Mouse (Mus musculus) lung, adult 2 months (tissue): ENCODE results near the gene Pou6f1. TPM values are rescaled to one million over a fixed set of nuclear protein-coding genes. Genes with fewer than 3 reads are reported as not detected.

Experiments used
- DNase-seq: peaks from one replicate; pipeline ENCODE4 v3.0.0; 2022
- H3K4me1 ChIP-seq: fragments of 200-500 bp; 2 replicates; pipeline ENCODE4 v1.6.1; 2011; ENCODE audit warnings: low read length; ENCODE audit not compliant: control insufficient read depth, insufficient read depth
- H3K4me3 ChIP-seq: fragments of 200-500 bp; replicated peaks from 2 replicates; pipeline ENCODE3; 2011; ENCODE audit warnings: low read depth, mild to moderate bottlenecking, control low read depth, low read length; ENCODE audit errors: extremely low read depth
- CTCF ChIP-seq: fragments of 200-500 bp; IDR thresholded peaks from 2 replicates; pipeline ENCODE4 v1.5.1; 2011; ENCODE audit warnings: mild to moderate bottlenecking, low read length, control low read depth; ENCODE audit not compliant: insufficient read depth
- POLR2A ChIP-seq: fragments of 200-500 bp; IDR thresholded peaks from 2 replicates; pipeline ENCODE4 v1.6.1; 2011; ENCODE audit warnings: low read depth, mild to moderate bottlenecking, control low read depth, low read length, borderline replicate concordance; ENCODE audit errors: extremely low read depth
- WGBS: fragments of 180-500 bp; shearing (Covaris S2); methylation state at CpG from one replicate; pipeline ENCODE4 v1.1.7; 2018; 5-methylcytosine and 5-hydroxymethylcytosine counted together
- polyA plus RNA-seq: library from polyadenylated mRNA; depleted of rRNA; stranded (reverse); fragments of >200 nt; gene quantifications from 2 replicates; pipeline ENCODE4 v1.2.3, GENCODE M21; 2012

Pou6f1 gene
- polyA plus RNA-seq, 1 experiment = 40.2 TPM

- no peak for TF ChIP-seq CTCF
- TF ChIP-seq POLR2A = no peak
Measured at GRCm38 (mm10) chr15:100601669-100602068, 1.9 kb upstream of the Pou6f1 start.

DNA sequence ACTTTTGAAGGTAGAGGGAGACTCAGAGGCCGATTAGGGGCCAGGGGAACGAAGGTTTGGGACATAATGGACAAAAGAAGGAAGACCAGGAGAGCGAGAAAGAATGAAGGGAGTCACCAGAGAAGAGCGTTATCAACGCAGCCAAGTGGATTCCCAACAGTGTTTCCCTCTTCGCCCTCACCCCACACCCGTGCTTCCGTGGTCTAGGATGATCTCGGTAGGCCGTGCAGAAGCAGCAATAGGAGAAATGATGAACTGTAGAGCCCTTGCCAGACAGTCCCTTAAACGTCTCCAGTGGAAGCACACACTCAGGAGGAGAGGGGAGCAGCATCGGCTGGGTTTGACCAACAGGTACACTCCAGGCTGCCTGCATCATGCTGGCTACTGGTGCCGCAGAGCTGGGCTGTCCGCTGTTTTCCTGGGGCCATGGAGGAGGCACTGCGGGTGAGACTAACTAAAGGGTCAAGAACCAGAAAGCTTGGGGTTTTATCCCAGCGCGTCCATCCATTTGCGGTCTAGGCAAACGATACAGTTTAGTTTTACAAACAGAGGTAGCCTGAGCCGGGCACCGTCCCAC is 1.0 kb upstream of the Pou6f1 start:
- peaks cover 7% of the 10 kb centered on the region; the same call in 1 of the 2 replicates for H3K4me1 ChIP-seq
- WGBS = 50% methylated on average over 21 of the region's 21 CpGs
- H3K4me3 ChIP-seq = no peak overlapping the region
- no peak for DNase-seq
- no peak for TF ChIP-seq CTCF
- TF ChIP-seq POLR2A = no peak

More at GRCm38 (mm10) chr15:100601669-100602068, 1.9 kb upstream of the Pou6f1 start:
- 41% methylated on average over 3 of the region's 3 CpGs for WGBS
- H3K4me1 ChIP-seq = peaks cover 7% of the 10 kb centered on the region; the same call in 1 of the 2 replicates
- no peak for DNase-seq
- no peak overlapping the region for H3K4me3 ChIP-seq

DNA sequence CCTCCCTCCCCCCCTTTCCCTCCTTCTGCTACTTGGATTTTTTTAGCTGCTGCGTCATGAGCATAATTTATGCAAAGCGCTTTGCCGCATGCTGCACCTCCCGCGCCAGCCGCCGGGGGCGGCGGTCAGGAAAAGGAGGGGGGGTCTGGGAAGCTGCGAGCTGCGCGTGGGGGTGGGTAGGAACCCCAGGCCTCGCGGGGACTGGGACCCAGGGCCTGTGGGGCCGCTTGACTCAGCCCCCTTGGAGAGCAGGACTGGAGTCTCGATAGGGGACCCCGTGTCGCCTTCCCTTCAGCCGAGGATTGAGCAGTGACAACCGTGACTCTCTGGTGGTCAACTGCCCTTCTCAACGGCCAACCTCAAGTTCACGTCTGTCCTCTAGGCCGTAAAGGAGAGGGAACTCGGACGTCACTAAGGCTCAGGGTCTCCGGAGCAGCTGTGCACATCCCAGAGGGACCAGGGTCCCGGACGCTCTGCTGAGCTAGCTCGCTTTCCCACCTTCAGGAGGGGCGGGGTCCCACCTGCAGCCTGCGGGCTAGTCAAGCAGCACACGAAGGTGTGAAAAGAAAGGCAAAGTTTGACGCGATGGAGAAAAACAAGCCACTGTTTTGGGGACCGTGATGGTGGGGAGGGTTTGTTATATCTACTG is 387 bp upstream of the Pou6f1 start:
- H3K4me1 ChIP-seq = peaks cover 7% of the 10 kb centered on the region; the same call in 1 of the 2 replicates
- TF ChIP-seq POLR2A = 0 out of 2 replicates have a peak, but pooled peaks have one; percentile 27
- peak; percentile 44 for TF ChIP-seq CTCF
- peak overlapping the region; percentile 86 for H3K4me3 ChIP-seq
- 3% methylated on average over 35 of the region's 35 CpGs for WGBS
- peak; percentile 69 for DNase-seq

DNA sequence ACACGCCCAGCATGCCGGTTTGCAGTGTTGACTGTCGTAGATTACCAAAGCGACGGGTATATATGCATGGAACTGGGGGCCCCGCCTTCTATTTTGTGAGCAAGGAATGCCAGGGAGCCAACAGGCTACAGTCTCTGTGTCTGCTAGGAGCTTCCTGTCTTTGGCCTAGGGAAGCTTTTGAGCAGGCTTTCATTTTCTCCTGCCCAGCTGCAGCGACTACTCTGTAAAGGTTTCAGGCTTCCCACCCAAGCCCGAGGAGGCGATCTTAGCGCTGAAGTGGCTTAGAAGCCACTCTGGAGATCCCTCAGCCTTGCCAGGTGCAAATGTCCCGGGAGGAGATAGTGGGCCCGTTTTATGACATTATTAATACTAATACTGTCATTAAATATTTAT is 905 bp downstream of the Pou6f1 start:
- Histone ChIP-seq H3K4me1 (peaks cover 7% of the 10 kb centered on the region; the same call in 1 of the 2 replicates), H3K4me3 (peak overlapping the region; percentile 86)
- TF ChIP-seq POLR2A = peak; percentile 65; the same call in 1 of the 2 replicates
- no peak for TF ChIP-seq CTCF
- peak; percentile 60 for DNase-seq
- 1% methylated on average over 12 of the region's 12 CpGs for WGBS

DNA sequence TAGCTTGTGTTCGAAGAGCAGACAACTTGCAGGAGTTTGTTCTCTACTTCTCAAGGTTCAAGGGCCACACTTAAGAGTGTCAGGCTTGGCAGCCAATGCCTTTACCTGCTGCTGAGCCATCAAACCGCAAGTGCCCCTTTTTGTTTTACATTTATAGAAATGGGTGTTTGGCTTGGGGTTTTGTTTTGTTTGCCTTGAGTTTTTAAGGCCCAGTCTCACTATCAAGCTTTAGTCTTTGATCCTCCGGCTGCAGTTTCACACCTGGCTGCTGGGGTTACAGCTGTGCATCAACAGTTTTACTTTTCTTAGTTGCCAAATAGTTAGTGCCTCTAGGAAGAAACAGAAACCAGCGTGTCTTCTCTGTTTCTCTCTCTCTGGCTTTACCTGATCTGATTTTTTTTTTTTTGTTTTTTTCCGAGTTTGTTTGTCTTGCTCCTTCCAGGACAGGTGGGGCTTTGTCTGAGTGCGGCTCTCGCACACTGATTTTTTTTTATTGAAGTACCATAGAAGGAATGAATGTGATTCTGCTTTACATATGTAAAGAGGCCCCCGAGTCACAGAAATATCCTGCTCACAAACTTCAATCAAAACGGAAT is 1.4 kb downstream of the Pou6f1 start:
- 29% methylated on average over 9 of the region's 9 CpGs for WGBS
- peaks cover 7% of the 10 kb centered on the region; the same call in 1 of the 2 replicates for H3K4me1 ChIP-seq
- H3K4me3 ChIP-seq = peak overlapping the region; percentile 86
- DNase-seq = peak; percentile 52
- TF ChIP-seq POLR2A = no peak
- TF ChIP-seq CTCF = no peak

DNA sequence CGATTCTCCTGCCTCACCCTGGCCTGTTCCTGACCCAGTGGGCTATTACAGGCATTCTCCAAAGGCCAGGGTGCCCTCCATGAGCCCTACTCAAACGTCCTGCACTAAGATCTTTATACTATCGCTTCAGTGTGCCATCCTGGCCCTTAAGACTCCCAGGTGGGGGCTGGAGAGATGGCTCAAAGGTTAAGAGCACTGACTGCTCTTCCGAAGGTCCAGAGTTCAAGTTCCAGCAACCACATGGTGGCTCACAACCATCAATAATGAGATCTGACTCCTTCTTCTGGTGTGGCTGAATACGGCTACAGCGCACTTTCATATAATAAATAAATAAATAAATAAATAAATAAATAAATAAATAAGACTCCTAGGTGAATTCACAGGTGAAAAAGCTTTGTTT is 7.0 kb downstream of the Pou6f1 start:
- WGBS = 81% methylated on average over 6 of the region's 6 CpGs

GRCm38 (mm10) chr15:100590436-100590835 is 9.3 kb downstream of the Pou6f1 start:
- DNase-seq = no peak
- 49% methylated on average over 8 of the region's 8 CpGs for WGBS
- TF ChIP-seq POLR2A (no peak), CTCF (no peak)
- Histone ChIP-seq H3K4me1 (no peaks in the 10 kb centered on the region), H3K4me3 (no peak overlapping the region)

More for the DNA sequence above, 7.0 kb downstream of the Pou6f1 start:
- no peak for DNase-seq
- TF ChIP-seq CTCF = no peak
- TF ChIP-seq POLR2A = no peak
- H3K4me1 ChIP-seq = no peaks in the 10 kb centered on the region
- H3K4me3 ChIP-seq = no peak overlapping the region

GRCm38 (mm10) chr15:100588297-100588696 is 11.5 kb downstream of the Pou6f1 start:
- H3K4me1 ChIP-seq = no peaks in the 10 kb centered on the region
- no peak for DNase-seq
- 79% methylated on average over 6 of the region's 6 CpGs for WGBS
- TF ChIP-seq POLR2A = no peak
- TF ChIP-seq CTCF = no peak
- H3K4me3 ChIP-seq = no peak overlapping the region

- no peak overlapping the region for H3K4me3 ChIP-seq
- WGBS = 81% methylated on average over 4 of the region's 4 CpGs
- H3K4me1 ChIP-seq = no peaks in the 10 kb centered on the region
- no peak for DNase-seq
- TF ChIP-seq POLR2A = no peak
- no peak for TF ChIP-seq CTCF
Measured at GRCm38 (mm10) chr15:100587166-100587565, 12.6 kb downstream of the Pou6f1 start.

- H3K4me3 ChIP-seq = no peak overlapping the region
- no peak for TF ChIP-seq CTCF
- TF ChIP-seq POLR2A = no peak
- no peak for DNase-seq
- WGBS = 94% methylated on average over 16 of the region's 16 CpGs
- no peaks in the 10 kb centered on the region for H3K4me1 ChIP-seq
Measured at GRCm38 (mm10) chr15:100585931-100586330, 13.9 kb downstream of the Pou6f1 start.
